Mouse (Mus musculus) stomach, postnatal 0 days (tissue): ENCODE results near the gene Rnpc3. TPM values are rescaled to one million over a fixed set of nuclear protein-coding genes. Genes with fewer than 3 reads are reported as not detected.
"Not testable (repeated sequence)": the region's sequence is repeated elsewhere in the genome, so short reads cannot be mapped to it uniquely, and the experiment has no call there.

Experiments
- ATAC-seq: fragments of 200-750 bp; cut with Nextera tagmentation; 2 replicates; pipeline ENCODE4 v1.8.0; 2017; ENCODE audit not compliant: low FRiP score, low TSS enrichment
- DNase-seq: peaks from one replicate; pipeline ENCODE4 v3.0.0-alpha.2; 2016; ENCODE audit warnings: low spot score
- H3K27ac ChIP-seq: fragments of 300-500 bp; sonication (generic); replicated peaks from 2 replicates; pipeline ENCODE4 v1.5.1; 2014; ENCODE audit warnings: mild to moderate bottlenecking, control low read depth
- H3K27me3 ChIP-seq: fragments of 300-500 bp; sonication (generic); 2 replicates; pipeline ENCODE4 v1.6.1; 2014; ENCODE audit warnings: low read length; ENCODE audit not compliant: control insufficient read depth, insufficient read depth
- H3K36me3 ChIP-seq: fragments of 300-500 bp; sonication (generic); 2 replicates; pipeline ENCODE4 v1.6.1; 2014; ENCODE audit warnings: low read length, mixed read lengths; ENCODE audit not compliant: control insufficient read depth, insufficient read depth
- H3K4me1 ChIP-seq: fragments of 300-500 bp; sonication (generic); replicated peaks from 2 replicates; pipeline ENCODE4 v1.6.1; 2014; ENCODE audit warnings: antibody characterized with exemption; ENCODE audit not compliant: control insufficient read depth, insufficient read depth
- H3K4me2 ChIP-seq: fragments of 300-500 bp; sonication (generic); replicated peaks from 2 replicates; pipeline ENCODE4 v1.6.1; 2014; ENCODE audit warnings: low read depth, mild to moderate bottlenecking, control low read depth, moderate library complexity
- H3K4me3 ChIP-seq: fragments of 300-500 bp; sonication (generic); 2 replicates; pipeline ENCODE4 v1.5.1; 2014; ENCODE audit warnings: low read depth, low read length, control low read depth
- H3K9ac ChIP-seq: fragments of 300-500 bp; sonication (generic); 2 replicates; pipeline ENCODE4 v1.6.1; 2014; ENCODE audit warnings: mild to moderate bottlenecking, low read length, control low read depth, mixed read lengths
- H3K9me3 ChIP-seq: fragments of 300-500 bp; sonication (generic); 2 replicates; pipeline ENCODE4 v1.6.1; 2016; ENCODE audit warnings: low read length; ENCODE audit not compliant: control insufficient read depth
- CTCF ChIP-seq: IDR thresholded peaks from 2 replicates; pipeline ENCODE4 v1.5.1; 2016; ENCODE audit warnings: antibody characterized with exemption, low read depth, mild to moderate bottlenecking, moderate library complexity
- EP300 ChIP-seq: optimal IDR thresholded peaks from 2 replicates; pipeline ENCODE3; 2016; ENCODE audit warnings: antibody characterized with exemption
- WGBS: fragments of 180-500 bp; shearing (Covaris S2); extraction: QIAGEN DNeasy Blood & Tissue Kit; methylation state at CpG from one replicate; pipeline ENCODE4 v1.1.7; 2014; 5-methylcytosine and 5-hydroxymethylcytosine counted together
- polyA plus RNA-seq: library from polyadenylated mRNA; unstranded; fragments of >200 nt; fragmentation: Nextera tagmentation; extraction: Ambion mirVana; gene quantifications from 2 replicates; pipeline ENCODE4 v1.2.1, GENCODE M21; 2015

Gene Rnpc3
- polyA plus RNA-seq: 19.4 and 21.1 TPM in 2 replicates

GRCm38 (mm10) chr3:113629606-113630359 is at the start of gene Rnpc3:
Gene Rnpc3, minus strand, starts transcription at chr3:113630149.
- no peaks in the 10 kb centered on the region for H3K36me3 ChIP-seq
- peak; percentile 99 for ATAC-seq

GRCm38 (mm10) chr3:113656940-113657339 is 27.0 kb upstream of the Rnpc3 start:
- no peaks in the 10 kb centered on the region for H3K27me3 ChIP-seq
- 64% methylated on average over 2 of the region's 2 CpGs for WGBS
- no peak overlapping the region for H3K9ac ChIP-seq
- DNase-seq (peak; percentile 18), ATAC-seq (no peak)
- no peaks in the 10 kb centered on the region for H3K9me3 ChIP-seq
- no peaks in the 10 kb centered on the region for H3K4me1 ChIP-seq
- H3K27ac ChIP-seq: no peak overlapping the region
- TF ChIP-seq EP300 (no peak), CTCF (peak; percentile 72)
- no peaks in the 10 kb centered on the region for H3K36me3 ChIP-seq
- no peak overlapping the region for H3K4me2 ChIP-seq
- H3K4me3 ChIP-seq: no peak overlapping the region

More at GRCm38 (mm10) chr3:113629606-113630359, at the start of gene Rnpc3:
- TF ChIP-seq CTCF: peak; percentile 36
- TF ChIP-seq EP300: peak; percentile 99
- peak within 1 kb of the TSS; percentile 100 for H3K27ac ChIP-seq
- H3K4me2 ChIP-seq: peak within 1 kb of the TSS; percentile 73
- no peaks in the 10 kb centered on the region for H3K9me3 ChIP-seq
- H3K4me3 ChIP-seq: peak within 1 kb of the TSS; percentile 70
- no peaks in the 10 kb centered on the region for H3K4me1 ChIP-seq
- under 1% methylated on average over 69 of the region's 70 CpGs for WGBS
- H3K27me3 ChIP-seq: no peaks in the 10 kb centered on the region
- peak within 1 kb of the TSS; percentile 90 for H3K9ac ChIP-seq
- DNase-seq: peak; percentile 97

- 0 out of 2 replicates have a peak, but pooled peaks have one; percentile 35 for ATAC-seq
These were observed 24.4 kb upstream of the Rnpc3 start for GRCm38 (mm10) chr3:113654335-113654734.

GRCm38 (mm10) chr3:113651386-113651785 is 21.4 kb upstream of the Rnpc3 start:
- DNase-seq, H3K36me3 ChIP-seq, H3K4me2 ChIP-seq, H3K9ac ChIP-seq, H3K4me1 ChIP-seq, H3K27ac ChIP-seq, ATAC-seq, H3K9me3 ChIP-seq, H3K27me3 ChIP-seq, H3K4me3 ChIP-seq: not testable (repeated sequence)
- peak; percentile 75 for TF ChIP-seq CTCF
- WGBS: 28% methylated on average over 3 of the region's 3 CpGs

More at GRCm38 (mm10) chr3:113654335-113654734, 24.4 kb upstream of the Rnpc3 start:
- H3K4me2 ChIP-seq: no peak overlapping the region
- H3K36me3 ChIP-seq: no peaks in the 10 kb centered on the region
- no peaks in the 10 kb centered on the region for H3K4me1 ChIP-seq
- H3K27me3 ChIP-seq: no peaks in the 10 kb centered on the region
- TF ChIP-seq CTCF (no peak), EP300 (no peak)
- no peak overlapping the region for H3K9ac ChIP-seq
- no peaks in the 10 kb centered on the region for H3K9me3 ChIP-seq
- H3K4me3 ChIP-seq: no peak overlapping the region
- no peak overlapping the region for H3K27ac ChIP-seq
- WGBS: 69% methylated on average over 3 of the region's 3 CpGs
- no peak for DNase-seq

GRCm38 (mm10) chr3:113639545-113639944 is 9.6 kb upstream of the Rnpc3 start:
- H3K27ac ChIP-seq: no peak overlapping the region
- WGBS: 52% methylated on average over 1 of the region's 1 CpGs
- no peak overlapping the region for H3K4me2 ChIP-seq
- no peak for ATAC-seq
- no peak for TF ChIP-seq CTCF
- TF ChIP-seq EP300: no peak
- H3K4me1 ChIP-seq: no peaks in the 10 kb centered on the region
- no peak for DNase-seq
- no peaks in the 10 kb centered on the region for H3K27me3 ChIP-seq
- no peaks in the 10 kb centered on the region for H3K9me3 ChIP-seq
- no peak overlapping the region for H3K4me3 ChIP-seq
- H3K9ac ChIP-seq: no peak overlapping the region
- H3K36me3 ChIP-seq: no peaks in the 10 kb centered on the region

- Histone ChIP-seq H3K4me2 (no peak overlapping the region), H3K27ac (no peak overlapping the region), H3K9me3 (no peaks in the 10 kb centered on the region), H3K4me3 (no peak overlapping the region), H3K4me1 (no peaks in the 10 kb centered on the region), H3K9ac (no peak overlapping the region), H3K36me3 (no peaks in the 10 kb centered on the region), H3K27me3 (no peaks in the 10 kb centered on the region)
- TF ChIP-seq EP300 (no peak), CTCF (no peak)
- DNase-seq (no peak), ATAC-seq (no peak)
These were observed 4.3 kb upstream of the Rnpc3 start for GRCm38 (mm10) chr3:113634220-113634619.
